In the genomic region with DNA sequence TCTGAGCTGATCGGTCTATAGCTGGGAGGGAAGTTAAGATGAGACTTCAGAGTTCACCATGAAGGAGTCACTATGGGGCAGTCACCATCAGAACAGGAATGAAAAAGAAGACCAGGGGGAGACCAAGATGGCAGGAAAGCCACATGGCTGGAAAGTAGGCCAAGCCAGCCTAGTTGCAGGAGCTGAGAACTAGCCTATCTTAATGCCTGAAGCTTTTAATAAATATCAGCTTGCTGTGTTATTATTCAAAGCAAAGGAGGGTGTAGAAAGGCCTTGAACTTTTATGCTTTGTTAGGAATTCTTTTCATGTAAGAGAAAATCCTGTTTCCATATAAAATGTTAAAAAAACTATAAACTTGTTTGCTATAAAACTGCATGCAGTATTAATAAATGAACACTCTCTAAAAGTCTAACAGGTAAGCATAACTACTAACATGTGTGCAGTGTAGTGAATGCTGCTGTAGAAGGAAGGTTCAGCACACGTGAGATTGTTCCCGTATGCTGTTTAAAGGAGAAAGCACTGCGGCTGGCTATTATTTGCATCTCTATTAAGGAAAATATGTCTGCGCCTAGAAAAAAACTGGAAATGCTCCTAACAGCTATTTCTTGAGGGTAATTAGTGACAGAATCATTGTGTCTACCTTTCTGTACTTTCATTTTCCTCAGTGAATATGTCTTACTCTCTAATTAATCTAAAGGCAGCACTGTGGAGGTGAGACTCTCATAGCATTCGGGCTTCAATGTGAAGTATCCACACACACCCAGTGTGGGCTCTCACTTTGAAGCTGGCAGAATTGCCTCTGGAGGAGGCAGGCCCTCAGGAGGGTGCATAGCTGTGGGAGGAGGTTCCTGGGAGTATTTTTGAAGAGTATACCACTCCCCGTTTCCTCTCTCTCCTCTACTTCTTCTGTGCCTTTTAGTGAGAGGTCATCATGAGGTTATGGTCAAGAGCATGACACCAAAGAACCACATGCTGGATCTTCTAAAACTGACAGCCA, we compare ENCODE assay signal across 20 mouse cellular contexts.
DNase-seq lines count a peak whose midpoint lies in the region; ATAC-seq and TF ChIP-seq lines count a peak whose summit lies in the region.
"Had no signal": no experiment of that assay in that cellular context is flagged by ENCODE, and none has a peak within 500 bp of the region (broad histone marks: within the 10 kb centered on the region; RNA-seq: fewer than 3 reads in every experiment).

No protein-coding gene starts in this region.

- no peak overlapping the region for H3K27ac ChIP-seq in kidney, embryonic 14.5 days (ENCODE audit: low read depth, low read length)
- no peak overlapping the region for H3K27ac ChIP-seq in lung, postnatal 0 days (ENCODE audit: low read length)
- H3K27ac ChIP-seq in limb, embryonic 13.5 days = peak overlapping the region; percentile 73
- H3K27ac ChIP-seq: embryonic facial prominence, embryonic 13.5 days; forebrain, embryonic 13.5 days; heart, adult 2 months; heart, embryonic 15.5 days; hindbrain, embryonic 13.5 days; hindbrain, postnatal 0 days had no signal

- H3K9ac ChIP-seq in kidney, embryonic 14.5 days (ENCODE audit: low read depth, low read length) = no peak overlapping the region
- no peak overlapping the region for H3K9ac ChIP-seq in lung, postnatal 0 days (replicated peaks; ENCODE audit: low read depth)
- H3K9ac ChIP-seq in limb, embryonic 13.5 days = no peak overlapping the region
- H3K9ac ChIP-seq: embryonic facial prominence, embryonic 13.5 days; forebrain, embryonic 13.5 days; forebrain, postnatal 0 days; heart, embryonic 15.5 days; hindbrain, embryonic 13.5 days had no signal

- H3K9me3 ChIP-seq in kidney, embryonic 14.5 days (ENCODE audit: control insufficient read depth, low read length) = no peaks in the 10 kb centered on the region
- H3K9me3 ChIP-seq in lung, postnatal 0 days (ENCODE audit: low read length) = no peaks in the 10 kb centered on the region
- no peaks in the 10 kb centered on the region for H3K9me3 ChIP-seq in limb, embryonic 13.5 days
- H3K9me3 ChIP-seq: embryonic facial prominence, embryonic 13.5 days; forebrain, embryonic 13.5 days; heart, embryonic 15.5 days; hindbrain, embryonic 13.5 days had no signal

- peak; percentile 67; the same call in 1 of the 2 replicates for ATAC-seq in kidney, embryonic 14.5 days (ENCODE audit: low FRiP score, low TSS enrichment)
- peak; percentile 47; the same call in 1 of the 2 replicates for ATAC-seq in lung, postnatal 0 days
- ATAC-seq in limb, embryonic 13.5 days (ENCODE audit: low FRiP score, low read depth) = peak; percentile 91
- ATAC-seq: forebrain, embryonic 13.5 days; forebrain, postnatal 0 days; hindbrain, postnatal 0 days had no signal

- TF ChIP-seq CTCF in lung, postnatal 0 days (IDR thresholded peaks at IDR 0.05) = no peak
- TF ChIP-seq CTCF in lung, adult 2 months (IDR thresholded peaks at IDR 0.05; ENCODE audit: insufficient read depth, low read length) = no peak

- DNase-seq in kidney, postnatal 25 days = no peak
- DNase-seq in lung, postnatal 0 days (ENCODE audit: low spot score) = peak; percentile 5
- no peak for DNase-seq in lung, adult 2 months
- no peak for DNase-seq in testis, postnatal 10 days (ENCODE audit: low spot score)
- DNase-seq: adrenal gland, adult 2 months; adrenal gland, postnatal 25 days; cerebellum, adult 2 months; cerebellum, postnatal 10 days; forebrain, postnatal 0 days; gastrocnemius, postnatal 36 days; heart, adult 2 months; heart, postnatal 14 days had no signal

- H3K4me2 ChIP-seq in kidney, embryonic 14.5 days (replicated peaks; ENCODE audit: low read depth, low read length) = no peak overlapping the region
- no peak overlapping the region for H3K4me2 ChIP-seq in lung, postnatal 0 days (replicated peaks; ENCODE audit: low read depth, low read length)
- H3K4me2 ChIP-seq in limb, embryonic 13.5 days (replicated peaks) = no peak overlapping the region
- H3K4me2 ChIP-seq: embryonic facial prominence, embryonic 13.5 days; forebrain, embryonic 13.5 days; heart, embryonic 11.5 days; heart, embryonic 15.5 days; hindbrain, embryonic 13.5 days had no signal

- no peaks in the 10 kb centered on the region for H3K36me3 ChIP-seq in kidney, embryonic 14.5 days (ENCODE audit: control insufficient read depth, insufficient read depth, low read length)
- H3K36me3 ChIP-seq in lung, postnatal 0 days (ENCODE audit: insufficient read depth, low read length) = no peaks in the 10 kb centered on the region
- no peaks in the 10 kb centered on the region for H3K36me3 ChIP-seq in limb, embryonic 13.5 days
- H3K36me3 ChIP-seq: embryonic facial prominence, embryonic 13.5 days; heart, embryonic 15.5 days had no signal

- H3K4me3 ChIP-seq in kidney, embryonic 14.5 days (ENCODE audit: low read length) = no peak overlapping the region
- H3K4me3 ChIP-seq in lung, postnatal 0 days (ENCODE audit: low read depth, low read length) = no peak overlapping the region
- H3K4me3 ChIP-seq in lung, adult 2 months (replicated peaks; ENCODE audit: extremely low read depth, low read depth, low read length) = no peak overlapping the region
- no peak overlapping the region for H3K4me3 ChIP-seq in limb, embryonic 13.5 days
- H3K4me3 ChIP-seq: embryonic facial prominence, embryonic 13.5 days; forebrain, embryonic 13.5 days; heart, adult 2 months; heart, embryonic 15.5 days; hindbrain, embryonic 13.5 days had no signal

- TF ChIP-seq EP300 in lung, postnatal 0 days (IDR thresholded peaks at IDR 0.05) = no peak

- no peak for TF ChIP-seq POLR2A in lung, adult 2 months (IDR thresholded peaks at IDR 0.05; ENCODE audit: borderline replicate concordance, extremely low read depth, low read depth, low read length)

- 64% methylated on average over 7 of the region's 7 CpGs for WGBS in kidney, embryonic 14.5 days
- WGBS in lung, postnatal 0 days = 68% methylated on average over 7 of the region's 7 CpGs
- WGBS in lung, adult 2 months = 75% methylated on average over 7 of the region's 7 CpGs
- WGBS in limb, embryonic 13.5 days = 34% methylated on average over 7 of the region's 7 CpGs

- H3K27me3 ChIP-seq in kidney, embryonic 14.5 days (ENCODE audit: control insufficient read depth, insufficient read depth, low read length) = no peaks in the 10 kb centered on the region
- no peaks in the 10 kb centered on the region for H3K27me3 ChIP-seq in lung, postnatal 0 days (replicated peaks; ENCODE audit: insufficient read depth, low read length)
- H3K27me3 ChIP-seq in limb, embryonic 13.5 days = no peaks in the 10 kb centered on the region
- H3K27me3 ChIP-seq: embryonic facial prominence, embryonic 13.5 days; forebrain, embryonic 13.5 days; heart, embryonic 15.5 days; hindbrain, embryonic 13.5 days had no signal

- H3K4me1 ChIP-seq in kidney, embryonic 14.5 days (ENCODE audit: control insufficient read depth, insufficient read depth, low read length) = no peaks in the 10 kb centered on the region
- H3K4me1 ChIP-seq in lung, postnatal 0 days (ENCODE audit: insufficient read depth, low read depth, low read length) = no peaks in the 10 kb centered on the region
- no peaks in the 10 kb centered on the region for H3K4me1 ChIP-seq in lung, adult 2 months (ENCODE audit: control insufficient read depth, insufficient read depth, low read length)
- peaks cover 22% of the 10 kb centered on the region for H3K4me1 ChIP-seq in limb, embryonic 13.5 days
- H3K4me1 ChIP-seq: embryonic facial prominence, embryonic 13.5 days; forebrain, embryonic 13.5 days; heart, embryonic 15.5 days; hindbrain, embryonic 13.5 days had no signal
